Mouse (Mus musculus) heart, adult 2 months (tissue): ENCODE data around the gene AI854703.

Source experiments
- CTCF ChIP-seq: fragments of 200-600 bp; IDR thresholded peaks from 2 replicates; pipeline ENCODE4 v1.8.1; 2022; ENCODE audit warnings: antibody characterized with exemption, mild to moderate bottlenecking, moderate library complexity
- POLR2A ChIP-seq: fragments of 200-500 bp; IDR thresholded peaks from 2 replicates; pipeline ENCODE4 v1.6.1; 2011; ENCODE audit warnings: mild to moderate bottlenecking, low read depth, low read length, control low read depth; ENCODE audit not compliant: insufficient read depth

DNA sequence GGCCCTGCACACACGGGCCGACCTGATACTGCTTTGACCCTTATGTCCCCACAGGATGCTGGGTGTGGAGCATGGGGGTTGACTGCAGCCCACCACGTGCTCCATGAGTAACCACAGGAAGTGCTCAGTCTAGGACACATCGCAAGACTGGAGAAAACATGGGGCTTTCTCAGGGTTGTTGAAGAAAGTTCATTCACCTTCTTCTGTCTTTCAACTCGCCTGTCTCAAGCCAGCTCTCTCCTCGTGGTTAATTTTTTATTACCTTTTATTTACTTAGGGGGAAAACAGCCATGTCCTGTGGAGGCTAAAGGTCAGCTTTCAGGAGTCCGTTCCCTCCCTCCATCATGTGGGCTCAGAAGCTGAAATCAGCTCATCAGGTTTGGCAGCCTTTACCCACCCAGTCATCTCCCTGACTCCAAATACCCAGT lies 39.6 kb downstream of the AI854703 start:
- TF ChIP-seq CTCF (no peak), POLR2A (no peak)
